27 mouse cellular contexts compared by ENCODE assay signal in genomic region chr14:61953029-61953428, GRCm38 (mm10).
"Had no signal": no experiment of that assay in that cellular context is flagged by ENCODE, and none has a peak within 500 bp of the region (broad histone marks: within the 10 kb centered on the region; RNA-seq: fewer than 3 reads in every experiment).

No protein-coding gene starts in this region.

- DNase-seq: cerebellum, adult 8-10 months; cerebellum, adult 9-10 months; cerebellum, adult 9-11 months; cerebellum, postnatal 10 days; cerebellum, postnatal 14 days; cerebellum, postnatal 25 days; cerebellum, postnatal 36 days; embryo, embryonic 11 days; forebrain, postnatal 0 days; gastrocnemius, adult 2 months; gastrocnemius, postnatal 10 days; gastrocnemius, postnatal 14 days; gastrocnemius, postnatal 25 days; gastrocnemius, postnatal 36 days; heart, adult 18-20 months; heart, adult 2 months had no signal

- H3K9ac ChIP-seq: embryonic facial prominence, embryonic 12.5 days; embryonic facial prominence, embryonic 13.5 days; embryonic facial prominence, embryonic 15.5 days; forebrain, embryonic 12.5 days; forebrain, embryonic 13.5 days; forebrain, embryonic 15.5 days; forebrain, postnatal 0 days had no signal

- H3K36me3 ChIP-seq: embryonic facial prominence, embryonic 10.5 days; embryonic facial prominence, embryonic 12.5 days; embryonic facial prominence, embryonic 13.5 days; embryonic facial prominence, embryonic 15.5 days; forebrain, embryonic 10.5 days; forebrain, embryonic 12.5 days; forebrain, embryonic 15.5 days had no signal

- ATAC-seq: forebrain, embryonic 13.5 days; forebrain, embryonic 14.5 days; forebrain, embryonic 15.5 days; forebrain, embryonic 16.5 days; forebrain, postnatal 0 days had no signal

- H3K4me3 ChIP-seq: embryonic facial prominence, embryonic 10.5 days; embryonic facial prominence, embryonic 12.5 days; embryonic facial prominence, embryonic 13.5 days; embryonic facial prominence, embryonic 15.5 days; erythroblast, embryonic 14.5 days; forebrain, embryonic 10.5 days; forebrain, embryonic 12.5 days; forebrain, embryonic 13.5 days; forebrain, embryonic 15.5 days; gastrocnemius, adult 2 months; heart, adult 2 months had no signal

- H3K27ac ChIP-seq: embryonic facial prominence, embryonic 10.5 days; embryonic facial prominence, embryonic 12.5 days; embryonic facial prominence, embryonic 13.5 days; embryonic facial prominence, embryonic 15.5 days; forebrain, embryonic 10.5 days; forebrain, embryonic 12.5 days; forebrain, embryonic 13.5 days; forebrain, embryonic 15.5 days; gastrocnemius, adult 2 months; heart, adult 2 months had no signal

- H3K27me3 ChIP-seq: embryonic facial prominence, embryonic 12.5 days; embryonic facial prominence, embryonic 13.5 days; embryonic facial prominence, embryonic 15.5 days; forebrain, embryonic 12.5 days; forebrain, embryonic 13.5 days; forebrain, embryonic 15.5 days had no signal

- H3K9me3 ChIP-seq: embryonic facial prominence, embryonic 10.5 days; embryonic facial prominence, embryonic 12.5 days; embryonic facial prominence, embryonic 13.5 days; embryonic facial prominence, embryonic 15.5 days; forebrain, embryonic 10.5 days; forebrain, embryonic 12.5 days; forebrain, embryonic 13.5 days; forebrain, embryonic 15.5 days had no signal

- H3K4me2 ChIP-seq: embryonic facial prominence, embryonic 12.5 days; embryonic facial prominence, embryonic 13.5 days; embryonic facial prominence, embryonic 15.5 days; forebrain, embryonic 12.5 days; forebrain, embryonic 13.5 days; forebrain, embryonic 15.5 days had no signal
